Mouse (Mus musculus): ENCODE data around the gene Zfp709.

DNA sequence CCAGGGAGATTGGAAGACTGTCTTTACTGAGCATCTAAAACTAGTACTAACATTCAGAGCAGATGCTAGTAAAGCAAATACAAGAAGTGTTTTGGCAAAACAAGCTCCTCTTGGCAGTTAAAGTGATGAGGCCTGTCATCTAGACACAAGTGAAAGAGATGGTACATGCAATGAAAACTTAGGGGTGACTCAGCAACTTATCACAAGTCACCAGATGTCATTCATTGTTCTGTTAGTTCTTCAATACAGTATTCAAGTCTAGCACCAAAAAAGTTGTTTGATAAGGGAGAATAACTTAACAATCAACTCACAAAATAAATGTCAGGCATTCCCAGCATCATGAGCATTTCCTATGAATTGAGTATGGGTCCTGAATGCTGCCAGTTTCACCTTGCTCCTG is 46.0 kb downstream of the Zfp709 start:
- TF ChIP-seq CTCF (IDR thresholded peaks at IDR 0.05; ENCODE audit: borderline replicate concordance, insufficient read depth, low read length) (no peak), POLR2A (IDR thresholded peaks at IDR 0.05; ENCODE audit: low read depth, low read length) (no peak)

All from embryonic fibroblast, embryonic 13.5 days (primary cell).